Mouse (Mus musculus) liver (tissue): ENCODE results near the gene Mrpl54.
A peak's percentile ranks its signal among the peaks of the same experiment; 100 is the strongest.
"Not testable (repeated sequence)": the region's sequence is repeated elsewhere in the genome, so short reads cannot be mapped to it uniquely, and the experiment has no call there.

Experiments used
- DNase-seq: peaks from one replicate; pipeline ENCODE4 v3.0.0-alpha.2; 2020; ENCODE audit warnings: mixed read lengths

Mrpl54 gene

DNA sequence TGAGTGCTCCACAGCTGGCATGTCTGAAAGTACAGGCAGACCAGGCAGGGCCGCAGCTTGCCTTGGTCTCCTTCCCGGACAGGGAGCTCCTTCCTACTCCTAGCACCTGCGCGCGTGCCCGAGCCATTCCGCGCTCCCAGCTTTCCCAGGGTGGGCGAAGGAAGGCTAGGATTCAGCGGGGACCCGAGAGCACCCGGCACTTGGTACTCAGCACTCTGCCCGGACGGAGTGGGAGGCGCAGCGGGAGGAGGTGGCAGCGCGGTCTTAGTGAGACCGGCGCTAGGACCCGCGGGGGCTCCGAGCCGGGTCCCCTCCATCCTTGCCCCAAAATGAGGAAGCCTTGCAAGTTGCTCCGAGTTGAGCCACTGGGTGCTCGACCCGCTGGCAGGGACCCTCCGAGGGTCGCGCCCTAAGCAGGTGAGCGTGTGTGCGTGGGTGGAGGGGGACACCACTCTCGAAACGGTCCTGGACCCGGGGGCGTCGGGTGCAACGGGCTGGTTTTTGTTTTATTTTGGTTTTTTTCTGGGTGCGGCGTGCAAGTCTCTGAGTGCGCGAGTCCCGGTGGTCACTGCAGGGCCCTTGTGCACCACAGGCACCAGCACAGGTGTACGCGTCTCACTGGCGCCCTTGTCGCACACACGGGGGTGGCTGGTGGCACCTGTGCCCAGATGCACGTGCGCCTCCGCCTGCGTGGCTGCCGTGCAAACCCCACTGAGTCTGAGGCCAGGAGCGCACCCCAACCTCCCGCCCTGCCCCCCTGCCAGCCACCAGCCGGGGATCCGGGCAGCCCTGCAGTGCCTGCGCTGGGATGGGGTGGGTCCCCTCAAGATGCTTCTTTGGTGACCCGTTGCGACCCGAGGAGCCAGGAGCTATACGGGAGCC, 9.3 kb downstream of the Mrpl54 start:
- DNase-seq = no peak

DNA sequence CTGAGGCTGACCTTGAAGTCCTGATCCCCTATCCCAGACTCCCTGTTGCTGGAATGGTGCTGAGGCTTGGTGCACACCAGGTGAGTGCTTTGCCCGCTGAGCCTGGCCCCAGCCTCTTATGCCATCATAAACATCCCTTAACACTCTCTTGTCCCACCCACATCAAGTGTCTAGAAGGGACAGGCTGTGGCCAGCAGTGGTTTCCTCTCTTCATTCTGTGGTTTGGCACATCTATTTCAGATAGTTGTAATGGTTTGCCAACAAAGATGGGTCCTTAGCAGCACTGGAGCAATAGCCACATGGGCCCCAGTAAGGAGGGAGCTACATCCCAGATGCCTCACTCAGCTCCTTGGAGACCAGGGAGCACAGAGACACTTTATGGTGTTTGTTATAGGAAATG, 11.8 kb downstream of the Mrpl54 start:
- no peak for DNase-seq

DNA sequence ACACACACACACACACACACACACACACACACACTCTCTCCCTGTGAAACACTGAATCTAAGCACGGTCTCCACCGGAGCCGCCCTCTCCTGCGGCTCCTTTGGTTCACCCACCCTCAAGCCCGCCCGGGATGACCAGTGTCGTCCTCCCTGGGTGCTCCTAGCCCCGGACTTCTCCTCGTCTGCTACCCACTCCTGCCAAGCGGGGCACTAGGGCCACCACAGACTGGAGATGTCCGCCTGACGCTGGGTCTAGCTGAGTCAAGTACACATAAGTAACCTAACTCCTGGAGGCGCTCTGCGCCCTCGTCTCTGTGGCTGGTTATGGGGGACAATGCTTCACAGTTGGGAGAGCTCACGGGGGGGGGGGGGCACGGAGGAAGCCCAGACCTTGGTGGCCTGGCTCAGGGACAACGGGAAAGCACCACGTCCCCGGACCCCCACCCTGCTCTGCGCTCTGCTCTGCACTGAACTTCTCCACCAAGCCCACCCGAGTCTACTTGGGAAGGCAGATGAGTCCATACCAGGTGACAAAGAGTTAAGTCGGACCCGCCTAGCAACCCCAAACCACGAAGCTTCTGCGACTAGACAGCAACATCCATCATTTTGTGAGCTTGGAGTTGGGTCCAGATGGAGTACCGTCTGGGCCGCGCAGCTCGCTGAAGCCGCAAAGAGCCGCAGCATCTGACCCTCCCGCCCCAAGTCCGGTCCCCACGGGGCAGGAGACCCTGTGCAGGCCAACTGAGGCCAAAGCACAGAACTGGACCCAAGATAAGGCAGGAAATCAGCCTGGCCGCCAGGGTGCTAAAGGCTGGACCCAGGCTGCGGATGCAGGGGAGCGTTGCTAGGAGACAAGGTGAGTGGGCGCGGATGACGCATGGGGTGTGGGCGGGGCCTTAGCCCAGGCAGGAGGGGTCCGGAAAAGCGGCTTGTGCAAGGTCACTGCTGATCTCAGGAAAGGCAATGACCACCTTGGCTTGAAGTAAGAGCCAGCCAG, 14.0 kb downstream of the Mrpl54 start, which contains the start of gene Matk:
Gene Matk, plus strand, starts transcription at position 512 of the 996 bp plus-strand sequence.
- DNase-seq = peak; percentile 38

DNA sequence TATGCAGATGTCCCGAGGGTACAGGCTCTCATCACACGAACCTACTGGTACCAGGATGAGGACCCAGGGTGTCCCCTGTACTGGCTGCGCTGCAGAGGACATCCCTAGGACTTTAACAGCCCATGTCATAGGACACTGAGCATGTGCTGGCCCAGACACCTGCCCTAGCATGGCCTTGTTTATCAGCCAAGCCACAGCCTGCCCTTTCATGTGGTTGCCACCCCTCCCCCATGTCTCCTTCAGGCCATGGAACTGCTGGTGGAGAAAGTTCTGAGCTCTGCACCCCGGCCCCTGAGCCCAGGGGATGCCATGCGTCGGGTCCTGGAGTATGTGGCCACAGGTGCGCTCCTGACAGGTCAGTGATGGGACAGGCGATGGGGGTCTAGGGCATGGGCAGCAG, 17.3 kb downstream of the Mrpl54 start:
- DNase-seq = no peak

DNA sequence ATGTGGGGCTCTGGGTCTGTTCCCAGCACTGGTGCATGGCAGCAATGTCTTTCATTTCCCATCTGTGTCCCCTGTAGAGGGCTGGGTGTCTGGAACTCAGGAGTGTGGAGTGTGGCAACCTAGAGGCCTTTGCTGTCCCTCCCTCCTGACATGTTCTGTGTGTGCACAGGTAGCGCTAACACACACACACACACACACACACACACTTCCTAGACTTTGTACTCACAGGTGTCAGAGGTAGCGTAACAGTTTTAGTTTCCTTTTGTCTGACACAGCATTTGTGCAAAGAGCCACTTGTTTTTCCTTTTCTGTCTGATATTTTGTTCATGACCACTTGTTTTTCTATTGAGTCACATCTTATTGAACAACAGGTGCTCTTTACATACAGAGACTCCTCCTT, 18.9 kb downstream of the Mrpl54 start:
- no peak for DNase-seq

DNA sequence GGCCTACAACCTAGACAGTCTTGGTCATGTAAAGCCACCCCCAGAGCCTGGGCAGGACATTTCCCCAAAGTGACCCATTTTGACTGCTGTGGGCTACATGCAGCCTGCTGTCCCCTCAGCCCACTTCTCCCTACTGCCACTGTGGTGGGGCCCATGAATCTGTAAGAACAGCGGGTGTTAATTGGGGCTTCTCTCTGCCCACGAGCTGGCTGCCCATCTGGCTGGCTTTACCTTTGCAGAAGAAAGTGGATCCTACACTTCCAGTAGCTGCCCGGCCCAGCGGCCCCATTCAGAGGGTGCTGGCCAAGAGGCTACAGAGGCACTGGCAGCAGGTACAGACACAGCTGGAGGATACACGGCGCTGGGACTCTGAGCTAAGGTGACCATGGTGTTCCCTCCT, 21.6 kb downstream of the Mrpl54 start:
- DNase-seq = no peak

DNA sequence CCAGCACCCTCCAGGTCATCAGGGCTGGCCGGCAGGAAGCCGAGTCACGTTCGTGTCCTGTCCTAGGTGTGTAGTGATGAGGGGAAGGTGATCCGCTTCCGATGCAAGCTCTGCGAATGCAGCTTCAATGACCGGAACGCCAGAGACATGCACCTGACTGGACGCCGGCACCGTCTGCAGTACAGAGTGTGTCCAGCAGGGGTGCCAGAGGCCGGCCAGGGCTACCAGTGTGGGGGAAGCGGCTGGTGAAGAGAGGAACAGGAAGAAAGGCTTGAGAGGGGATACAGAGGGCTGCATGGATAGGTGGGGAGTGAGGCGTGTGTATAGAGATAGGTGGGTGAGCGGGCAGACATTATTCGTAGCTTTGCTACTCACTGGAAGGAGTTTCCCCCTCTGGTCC, 22.1 kb downstream of the Mrpl54 start:
- DNase-seq = peak; percentile 72

DNA sequence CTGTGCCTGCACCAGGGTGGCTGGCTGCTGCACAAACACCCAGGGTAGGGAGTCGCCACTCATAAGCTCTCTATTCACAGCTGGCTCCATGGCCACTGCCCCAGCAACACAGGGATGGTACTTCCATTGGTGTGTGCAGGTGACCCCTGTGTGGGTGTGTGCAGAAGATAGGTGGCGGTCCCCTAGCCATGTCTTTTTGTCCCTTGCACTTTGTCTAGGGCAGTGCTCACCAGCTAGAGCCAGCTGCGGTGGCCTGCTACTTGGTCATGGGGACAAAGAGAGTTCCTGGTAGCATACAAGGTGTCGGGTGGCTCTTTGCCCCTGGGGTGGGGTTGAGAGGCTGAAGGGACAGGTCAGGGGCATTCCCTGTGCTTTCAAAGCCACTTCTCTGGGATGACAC, 22.6 kb downstream of the Mrpl54 start:
- DNase-seq = no peak

DNA sequence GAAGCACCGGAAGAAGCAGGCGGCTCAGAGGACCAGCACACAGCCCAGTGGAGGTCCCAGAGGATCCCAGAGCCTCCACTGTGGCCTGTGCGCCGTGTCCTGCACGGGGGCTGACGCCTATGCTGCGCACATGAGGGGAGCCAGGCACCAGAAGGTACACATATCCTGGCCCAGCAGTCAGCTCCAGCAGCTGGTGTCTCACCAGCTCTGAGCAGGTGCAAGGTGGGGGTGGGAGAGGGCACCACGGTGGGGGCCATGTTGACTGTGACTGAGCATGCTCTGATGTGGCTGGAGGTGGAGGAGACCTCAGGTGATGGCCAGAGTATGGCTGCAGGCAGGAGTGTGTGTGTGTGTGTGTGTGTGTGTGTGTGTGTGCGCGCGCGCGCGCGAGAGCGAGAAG, 24.7 kb downstream of the Mrpl54 start:
- DNase-seq = no peak

DNA sequence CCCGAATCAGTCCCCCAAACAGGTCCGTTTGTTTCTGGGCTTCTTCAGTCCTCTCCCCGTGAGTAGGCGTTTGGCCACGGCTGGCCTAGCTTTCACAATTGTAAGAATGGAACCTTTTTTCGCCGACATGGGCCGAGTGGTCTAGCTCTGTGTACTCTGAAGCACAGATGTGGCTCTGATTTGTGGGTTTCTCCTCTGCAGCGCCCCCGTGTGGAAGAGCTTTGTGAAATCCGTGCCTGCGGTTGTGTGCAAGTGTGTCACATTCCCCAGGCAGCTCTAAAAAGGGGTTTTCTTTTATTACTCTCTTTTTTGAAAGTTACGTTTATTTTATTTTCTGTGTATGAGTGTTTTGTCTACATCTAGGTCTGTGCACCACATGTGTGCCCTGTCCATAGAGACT, 25.9 kb downstream of the Mrpl54 start:
- peak; percentile 62 for DNase-seq

DNA sequence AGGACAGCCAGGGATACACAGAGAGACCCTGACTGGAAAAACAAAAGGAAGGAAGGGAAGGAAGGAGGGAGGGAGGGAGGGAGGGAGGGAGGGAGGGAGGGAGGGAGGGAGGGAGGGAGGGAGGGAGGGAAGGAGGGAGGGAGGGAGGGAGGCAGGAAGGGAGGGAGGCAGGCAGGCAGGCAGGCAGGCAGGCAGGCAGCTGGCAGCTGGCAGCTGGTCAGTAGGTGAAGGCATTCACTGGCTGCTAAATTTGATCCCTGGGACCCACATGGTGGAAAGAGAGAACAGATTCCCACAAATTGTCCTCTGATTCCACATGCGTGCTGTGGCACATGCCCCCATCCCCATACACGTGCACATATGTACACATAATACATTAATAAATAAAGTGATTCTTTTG, 28.1 kb downstream of the Mrpl54 start:
- DNase-seq = no peak

DNA sequence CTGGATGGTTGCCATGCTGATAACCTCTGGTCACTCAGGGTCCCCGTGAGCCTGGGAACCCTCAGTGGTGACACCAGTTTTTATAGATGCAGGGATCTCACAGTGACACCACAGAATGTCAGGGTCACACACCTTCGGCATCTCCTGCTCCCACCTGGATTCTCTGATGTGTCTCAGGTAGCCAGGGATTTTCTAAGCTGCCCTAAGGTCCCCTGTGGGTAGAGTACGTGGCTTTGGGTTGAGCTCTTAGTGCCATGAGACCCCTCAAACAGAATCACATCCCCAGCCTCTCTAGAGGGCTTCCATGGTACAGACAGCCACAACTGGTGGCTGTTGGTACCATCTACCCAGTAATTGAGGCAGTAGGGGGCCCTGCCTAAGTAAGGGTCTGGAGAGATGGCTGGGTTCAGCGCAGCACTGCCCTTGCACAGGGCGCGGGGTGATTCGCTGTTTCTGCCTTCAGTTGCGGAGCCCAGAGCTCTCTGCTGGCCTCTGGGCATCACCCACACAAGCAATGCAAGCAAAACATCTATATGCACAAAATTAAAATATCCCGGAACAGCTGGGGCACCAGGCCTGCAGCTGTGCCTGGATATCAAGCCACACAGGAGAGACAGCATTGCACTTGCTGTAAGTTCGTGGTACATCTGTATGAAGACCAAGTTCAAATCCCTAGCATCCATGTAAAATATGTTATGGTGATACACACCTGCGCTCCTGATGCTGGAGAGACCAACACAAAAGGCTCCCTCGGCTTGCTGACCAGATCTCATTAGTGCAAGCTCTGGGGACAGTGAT, 30.1 kb downstream of the Mrpl54 start:
- no peak for DNase-seq

DNA sequence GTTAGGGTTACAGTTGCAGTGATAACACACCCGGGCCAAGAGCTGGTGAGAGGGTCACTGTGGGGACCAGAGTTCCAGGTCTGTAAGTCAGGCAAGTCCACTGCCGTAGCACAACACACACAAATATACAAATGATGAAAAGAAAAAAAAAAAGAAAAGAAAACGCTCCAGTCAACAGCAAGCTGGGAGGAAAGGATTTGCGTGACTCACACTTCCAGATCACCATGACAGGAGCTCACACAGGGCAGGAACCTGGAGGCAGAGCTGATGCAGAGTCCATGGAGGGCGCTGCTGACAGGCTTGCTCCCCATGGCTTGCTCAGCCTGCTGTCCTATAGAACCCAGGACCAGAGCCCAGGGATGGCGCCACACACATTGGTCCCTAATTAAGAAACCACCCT, 32.5 kb downstream of the Mrpl54 start:
- no peak for DNase-seq

DNA sequence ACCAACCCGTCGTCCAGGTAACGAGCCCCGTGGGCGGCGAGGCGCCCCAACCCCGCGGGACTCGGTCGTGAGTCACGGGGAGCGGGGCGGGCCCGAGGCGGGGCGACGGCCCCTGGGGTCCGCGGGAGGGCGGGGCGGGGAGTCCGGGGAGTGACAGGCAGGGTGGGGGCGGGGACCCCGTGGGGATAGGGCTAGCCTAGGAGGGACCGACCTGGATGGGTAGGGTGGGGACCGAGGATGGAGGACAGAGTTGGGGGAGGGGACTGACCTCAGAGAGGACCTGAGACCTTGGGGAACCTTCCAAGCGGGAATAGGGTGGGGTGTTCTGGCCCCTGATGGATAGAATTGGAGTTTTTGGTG, 33.5 kb downstream of the Mrpl54 start:
- DNase-seq = no peak

DNA sequence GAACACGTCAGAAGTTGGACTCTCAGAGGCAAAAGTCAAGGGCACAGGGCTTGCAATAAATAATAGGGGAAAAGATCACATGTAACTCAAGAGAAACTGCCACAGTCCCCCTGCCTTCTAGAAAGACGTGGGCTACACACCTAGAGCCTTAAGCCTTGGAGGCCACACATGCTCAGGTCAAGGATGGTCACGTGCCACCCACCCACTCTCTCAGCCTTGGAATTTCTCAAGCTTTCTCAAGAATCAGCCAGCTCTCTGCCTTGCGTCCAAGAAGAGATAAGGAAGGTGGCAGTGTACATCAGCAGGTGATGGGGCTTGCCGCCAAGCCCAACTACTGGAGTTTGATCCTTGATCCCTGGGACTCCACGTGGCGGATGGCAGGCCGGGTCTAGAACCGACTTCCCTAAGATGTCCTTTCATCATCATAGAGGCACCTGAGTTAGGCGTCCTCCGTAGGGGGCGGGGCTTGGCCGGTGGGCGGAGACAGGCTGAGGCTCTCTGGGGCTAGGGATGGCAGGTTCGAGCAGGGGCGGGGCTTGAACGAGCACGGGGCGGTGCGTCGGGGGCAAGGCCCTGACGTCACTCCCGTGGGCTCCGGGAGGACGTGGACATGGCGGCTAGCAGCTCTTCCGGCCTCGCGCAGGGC, 34.0 kb downstream of the Mrpl54 start, which contains the start of gene Zfr2:
Gene Zfr2, plus strand, starts transcription at position 576 of the 646 bp plus-strand sequence.
- DNase-seq = peak; percentile 94

DNA sequence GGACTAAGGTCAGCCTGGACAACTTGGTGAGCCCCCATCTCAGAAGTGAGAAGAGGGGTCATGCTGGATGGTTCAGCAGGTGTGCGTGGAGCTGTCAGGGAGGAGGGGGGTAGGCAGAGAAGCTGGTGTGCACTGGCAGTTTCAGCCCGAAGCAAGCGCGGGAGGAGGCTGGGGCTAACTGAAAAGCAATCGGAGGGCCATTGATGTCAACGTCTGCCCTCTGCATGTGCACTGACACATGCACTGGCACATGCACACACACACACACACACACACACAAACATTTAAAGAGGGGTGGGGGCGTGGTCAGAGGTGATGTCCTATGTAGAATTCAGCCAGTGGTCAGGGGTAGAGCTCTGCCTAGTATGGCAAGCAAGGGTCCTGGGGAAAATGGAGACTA, 35.3 kb downstream of the Mrpl54 start:
- DNase-seq = no peak

DNA sequence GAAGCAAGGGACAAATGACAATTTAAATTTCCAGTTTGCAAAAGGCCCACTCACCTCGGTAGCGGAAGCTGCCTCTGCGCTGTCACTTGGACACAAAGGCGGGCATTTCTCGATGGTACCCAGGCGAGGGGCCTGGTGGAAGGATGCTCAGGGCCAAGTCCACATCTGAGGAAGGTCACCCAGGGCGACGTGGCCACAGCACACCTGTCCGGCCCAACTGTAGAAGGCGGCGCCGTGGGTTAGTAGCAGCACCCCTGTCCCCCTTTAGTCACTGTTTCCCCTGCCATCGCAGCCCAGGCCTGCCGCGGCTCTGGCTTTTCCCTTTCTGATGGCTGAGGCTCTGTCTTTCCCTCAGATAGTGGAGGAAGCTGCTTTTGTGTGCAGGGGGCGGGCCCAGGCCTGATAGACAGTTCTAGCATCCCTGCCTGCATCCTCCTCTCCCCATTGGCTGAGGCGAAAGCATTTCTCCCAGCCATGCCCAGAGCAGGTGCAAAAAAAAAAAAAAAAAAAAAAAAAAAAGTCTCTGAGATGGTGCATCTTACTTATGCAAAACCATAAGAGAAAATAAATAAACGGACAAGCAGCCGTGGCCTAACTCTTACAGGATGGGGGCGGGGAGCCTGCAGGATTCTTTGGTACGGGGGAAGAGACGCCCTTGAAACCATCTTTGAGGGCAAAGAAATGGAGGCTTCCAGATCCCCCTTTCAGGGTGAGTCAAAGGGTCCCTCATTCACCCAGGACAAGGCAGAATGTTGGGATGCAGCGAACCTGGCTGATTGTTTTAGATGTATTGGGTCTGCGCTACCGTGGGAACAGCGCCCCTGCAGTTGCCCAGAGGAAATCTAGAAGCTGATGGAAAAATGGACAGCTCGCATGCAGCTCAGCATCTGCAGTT, 36.0 kb downstream of the Mrpl54 start, which contains the start of gene Atcay:
Gene Atcay, minus strand, starts transcription at position 396 of the 895 bp plus-strand sequence.
- no peak for DNase-seq

DNA sequence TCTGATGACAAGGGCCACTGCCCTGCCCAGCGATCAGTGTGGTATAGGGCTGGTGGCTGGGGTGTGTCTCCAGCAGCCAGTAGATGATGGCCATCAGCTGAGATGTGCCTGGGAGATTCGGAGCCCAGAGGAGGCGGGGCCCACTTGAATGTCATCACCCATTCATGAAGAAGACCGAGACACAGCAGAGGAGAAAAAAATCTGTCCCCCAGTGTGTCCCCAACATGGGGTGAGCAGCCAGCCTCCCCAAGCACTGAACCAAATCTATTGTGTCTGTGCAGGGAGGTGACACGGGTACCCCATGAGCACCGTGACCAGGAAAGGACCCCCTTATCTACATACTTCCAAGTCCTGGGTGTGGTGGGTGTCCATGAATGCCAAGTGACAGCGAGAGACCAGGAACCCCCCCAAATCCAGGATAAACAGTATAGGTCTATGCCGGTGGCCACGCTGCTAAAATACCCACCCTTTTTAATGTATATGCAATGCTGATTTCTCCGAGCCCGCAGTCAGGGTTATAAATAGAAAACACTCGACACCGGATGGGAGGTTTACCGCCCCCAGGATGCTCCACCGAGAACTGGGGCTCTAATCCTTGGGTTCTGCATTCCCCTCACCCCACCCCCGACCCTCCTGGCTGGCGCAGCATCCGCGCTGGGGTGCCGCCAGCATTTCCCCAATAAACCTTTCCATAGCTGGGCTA, 36.8 kb downstream of the Mrpl54 start:
- DNase-seq = no peak

DNA sequence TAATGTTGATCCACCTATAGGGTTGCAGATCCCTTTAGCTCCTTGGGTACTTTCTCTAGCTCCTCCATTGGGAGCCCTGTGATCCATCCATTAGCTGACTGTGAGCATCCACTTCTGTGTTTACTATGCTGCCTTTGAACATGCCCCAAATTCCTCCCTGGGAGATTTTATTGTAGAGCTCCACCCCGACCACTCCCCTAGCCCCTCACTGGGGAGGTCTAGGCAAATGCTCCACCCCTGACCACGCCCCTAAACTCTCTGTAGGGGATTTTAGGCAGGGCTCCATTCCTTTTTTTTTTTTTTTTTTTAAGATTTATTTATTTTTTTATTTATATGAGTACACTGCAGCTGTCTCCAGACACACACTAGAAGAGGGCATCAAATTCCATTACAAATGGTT, 43.0 kb downstream of the Mrpl54 start:
- DNase-seq = not testable (repeated sequence)

DNA sequence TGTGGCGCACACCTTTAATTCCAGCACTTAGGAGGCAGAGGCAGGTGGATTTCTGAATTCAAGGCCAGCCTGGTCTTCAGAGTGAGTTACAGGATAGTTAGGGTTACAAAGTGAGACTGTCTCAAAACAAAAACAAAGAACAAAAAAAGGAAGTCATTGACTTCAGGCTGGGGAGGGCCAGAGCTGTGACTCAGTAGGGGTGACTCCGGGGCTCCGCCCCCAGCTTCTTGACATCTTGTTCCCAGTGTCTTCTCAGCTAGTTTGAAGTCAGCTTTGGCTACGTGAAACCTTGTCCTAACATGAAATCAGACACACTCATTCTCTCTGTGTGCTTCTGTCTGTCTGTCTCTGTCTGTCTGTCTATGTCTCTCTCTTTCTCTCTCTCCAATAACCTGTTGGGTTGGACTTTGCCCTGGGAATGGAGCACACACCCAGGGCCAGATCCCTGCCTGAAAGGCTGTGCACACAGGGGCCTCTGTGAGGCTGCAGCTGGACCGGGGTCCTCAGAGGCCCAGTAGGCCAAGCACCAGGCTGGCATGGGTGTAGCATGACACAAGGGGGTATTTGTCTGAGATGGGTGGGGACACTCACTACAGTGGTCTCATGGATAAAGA, 45.2 kb downstream of the Mrpl54 start:
- DNase-seq = no peak
